Mouse (Mus musculus): ENCODE measurements around the gene Lrsam1. TPM values are rescaled to one million over a fixed set of nuclear protein-coding genes. Genes with fewer than 3 reads are reported as not detected.

The Lrsam1 gene
- total RNA-seq, 1 experiment = 16.7 TPM

DNA sequence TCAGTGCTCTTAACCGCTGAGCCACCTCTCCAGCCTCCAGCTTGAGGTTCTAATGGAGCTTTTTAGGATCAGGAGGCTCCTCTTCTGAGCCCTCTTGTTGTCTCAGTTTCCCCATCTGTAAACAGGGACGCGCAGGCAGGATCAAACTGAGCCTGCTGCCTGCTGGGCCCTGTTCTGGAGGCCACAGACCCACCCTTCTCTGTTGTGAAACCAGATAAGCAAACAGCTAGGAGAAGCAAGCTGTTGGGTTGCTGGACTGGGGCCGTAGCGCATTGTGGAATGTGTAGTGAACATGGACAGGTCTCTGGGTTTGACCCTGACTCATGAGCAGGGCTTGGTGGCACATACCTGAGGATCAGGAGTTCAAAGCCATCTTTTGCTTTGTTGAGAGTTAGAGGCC lies 56.8 kb downstream of the Lrsam1 start:
- DNase-seq (ENCODE audit: low read depth, low spot score) = no peak
- TF ChIP-seq MAFK (IDR thresholded peaks at IDR 0.05; ENCODE audit: insufficient read depth, low read depth, low read length) (no peak), ZNF384 (IDR thresholded peaks at IDR 0.05; ENCODE audit: low read depth, low read length) (no peak)
- no peaks in the 10 kb centered on the region for H3K9me3 ChIP-seq (ENCODE audit: control insufficient read depth, insufficient read depth, low read depth, low read length)
- no peak overlapping the region for H3K9ac ChIP-seq (ENCODE audit: insufficient read depth, low read depth, low read length, poor library complexity, severe bottlenecking)
- in situ Hi-C loops (cut with MboI; ENCODE audit: low sequenced_read_pairs in 2 of 2, unreplicated experiment in 2 of 2) = no loop called here
- H3K36me3 ChIP-seq (ENCODE audit: control insufficient read depth, insufficient read depth, low read length, poor library complexity, severe bottlenecking) = no peaks in the 10 kb centered on the region; the same call in 1 of the 2 replicates
- peaks cover 20 to 47% of the 10 kb centered on the region in 2 experiments for H3K4me1 ChIP-seq (ENCODE audit: control insufficient read depth in 2 of 2, insufficient read depth in 2 of 2, low read length in 2 of 2, poor library complexity in 1 of 2)
- no peak overlapping the region for H3K27ac ChIP-seq (ENCODE audit: insufficient read depth, low read depth, low read length, poor library complexity, severe bottlenecking)
- no peak overlapping the region for H3K4me3 ChIP-seq (ENCODE audit: insufficient read depth in 1 of 2, low read depth in 1 of 2, low read length in 2 of 2, poor library complexity in 1 of 2, severe bottlenecking in 1 of 2)

DNA sequence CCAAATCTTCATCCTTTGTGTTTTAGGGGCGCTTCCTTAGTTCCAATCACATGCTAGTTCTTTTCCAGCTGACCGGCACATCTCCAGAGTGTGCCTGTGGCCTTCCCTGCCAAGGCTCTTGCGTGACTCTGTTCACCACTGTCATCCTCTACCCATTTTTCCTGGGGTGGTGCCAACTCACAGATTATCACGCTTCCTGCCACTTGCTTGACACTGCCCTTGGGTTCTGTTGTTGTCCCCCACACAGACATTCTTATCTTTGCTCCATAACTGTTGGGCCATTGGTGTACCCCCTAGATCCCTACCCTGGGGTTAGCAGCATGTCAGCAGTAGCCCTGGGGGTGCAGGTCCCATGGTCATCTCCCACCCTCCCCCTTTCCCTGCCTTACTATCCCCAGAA lies 57.9 kb downstream of the Lrsam1 start:
- peaks cover 19 to 39% of the 10 kb centered on the region in 2 experiments for H3K4me1 ChIP-seq (ENCODE audit: control insufficient read depth in 2 of 2, insufficient read depth in 2 of 2, low read length in 2 of 2, poor library complexity in 1 of 2)
- no peak overlapping the region for H3K9ac ChIP-seq (ENCODE audit: insufficient read depth, low read depth, low read length, poor library complexity, severe bottlenecking)
- TF ChIP-seq CHD2 (IDR thresholded peaks at IDR 0.05; ENCODE audit: low read depth, low read length) (no peak), ZC3H11A (IDR thresholded peaks at IDR 0.05; ENCODE audit: borderline replicate concordance, low read depth, low read length) (no peak), ZNF384 (IDR thresholded peaks at IDR 0.05; ENCODE audit: low read depth, low read length) (no peak), MAFK (IDR thresholded peaks at IDR 0.05; ENCODE audit: insufficient read depth, low read depth, low read length) (no peak), HCFC1 (IDR thresholded peaks at IDR 0.05; ENCODE audit: borderline replicate concordance, insufficient read depth, low read length) (no peak)
- H3K36me3 ChIP-seq (ENCODE audit: control insufficient read depth, insufficient read depth, low read length, poor library complexity, severe bottlenecking) = no peaks in the 10 kb centered on the region; the same call in 1 of the 2 replicates
- DNase-seq (ENCODE audit: low read depth, low spot score) = no peak
- no peak overlapping the region for H3K4me3 ChIP-seq (ENCODE audit: insufficient read depth in 1 of 2, low read depth in 1 of 2, low read length in 2 of 2, poor library complexity in 1 of 2, severe bottlenecking in 1 of 2)
- H3K9me3 ChIP-seq (ENCODE audit: control insufficient read depth, insufficient read depth, low read depth, low read length) = no peaks in the 10 kb centered on the region
- no peak overlapping the region for H3K27ac ChIP-seq (ENCODE audit: insufficient read depth, low read depth, low read length, poor library complexity, severe bottlenecking)
- in situ Hi-C loops (cut with MboI; ENCODE audit: low sequenced_read_pairs in 2 of 2, unreplicated experiment in 2 of 2) = no loop called here

DNA sequence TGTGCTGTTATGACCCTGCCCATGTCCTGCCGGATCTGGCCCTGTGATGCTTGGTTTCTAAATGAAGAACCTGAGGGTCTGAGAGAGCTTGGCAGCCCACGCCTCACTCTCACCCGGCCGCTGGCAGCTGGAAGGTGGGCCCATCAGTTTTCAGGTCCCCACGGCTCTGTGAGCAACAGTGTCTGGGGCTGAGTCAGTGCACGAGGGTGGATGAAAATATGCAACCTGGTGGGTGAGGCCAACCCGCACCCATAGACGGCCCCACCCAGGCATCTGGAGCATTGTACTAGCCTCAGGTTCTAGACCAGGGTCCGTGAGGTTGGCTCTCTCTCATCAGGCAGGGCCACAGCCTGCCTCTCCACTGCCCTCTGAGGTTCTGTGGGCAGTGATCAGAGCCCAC lies 59.3 kb downstream of the Lrsam1 start:
- no peak overlapping the region for H3K9ac ChIP-seq (ENCODE audit: insufficient read depth, low read depth, low read length, poor library complexity, severe bottlenecking)
- no peak overlapping the region for H3K4me3 ChIP-seq (ENCODE audit: insufficient read depth in 1 of 2, low read depth in 1 of 2, low read length in 2 of 2, poor library complexity in 1 of 2, severe bottlenecking in 1 of 2)
- H3K27ac ChIP-seq (ENCODE audit: insufficient read depth, low read depth, low read length, poor library complexity, severe bottlenecking) = no peak overlapping the region
- peaks cover 19 to 46% of the 10 kb centered on the region in 2 experiments; a peak in 3 of 4 replicates for H3K4me1 ChIP-seq (ENCODE audit: control insufficient read depth in 2 of 2, insufficient read depth in 2 of 2, low read length in 2 of 2, poor library complexity in 1 of 2)
- in situ Hi-C loops (cut with MboI; ENCODE audit: low sequenced_read_pairs in 2 of 2, unreplicated experiment in 2 of 2) = no loop called here
- TF ChIP-seq ZNF384 (IDR thresholded peaks at IDR 0.05; ENCODE audit: low read depth, low read length) (no peak), CHD2 (IDR thresholded peaks at IDR 0.05; ENCODE audit: low read depth, low read length) (no peak), ZC3H11A (IDR thresholded peaks at IDR 0.05; ENCODE audit: borderline replicate concordance, low read depth, low read length) (no peak), MAFK (IDR thresholded peaks at IDR 0.05; ENCODE audit: insufficient read depth, low read depth, low read length) (no peak), HCFC1 (IDR thresholded peaks at IDR 0.05; ENCODE audit: borderline replicate concordance, insufficient read depth, low read length) (no peak)
- H3K9me3 ChIP-seq (ENCODE audit: control insufficient read depth, insufficient read depth, low read depth, low read length) = no peaks in the 10 kb centered on the region
- DNase-seq (ENCODE audit: low read depth, low spot score) = no peak
- no peaks in the 10 kb centered on the region; the same call in 1 of the 2 replicates for H3K36me3 ChIP-seq (ENCODE audit: control insufficient read depth, insufficient read depth, low read length, poor library complexity, severe bottlenecking)

DNA sequence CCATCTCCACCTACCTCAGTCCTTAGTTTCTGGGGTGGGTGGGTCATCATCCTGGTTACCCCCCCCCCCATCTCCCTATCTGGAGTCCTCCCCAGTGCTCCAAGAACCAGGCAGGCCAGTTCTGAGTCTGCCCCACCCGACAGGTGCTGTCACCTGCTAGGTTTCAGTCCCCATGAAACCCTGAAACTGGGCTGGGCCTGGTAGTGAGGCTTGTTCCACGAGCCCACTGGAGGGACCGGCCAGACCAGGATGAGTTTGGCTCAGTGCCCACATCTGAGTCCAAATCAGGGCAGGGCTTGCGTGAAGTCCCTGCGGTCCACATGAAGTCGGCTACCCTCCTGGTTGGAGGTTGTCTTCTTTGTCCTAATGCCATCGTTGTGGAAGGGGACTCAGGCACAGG lies 62.4 kb downstream of the Lrsam1 start:
- H3K36me3 ChIP-seq (ENCODE audit: control insufficient read depth, insufficient read depth, low read length, poor library complexity, severe bottlenecking) = no peaks in the 10 kb centered on the region
- no peak overlapping the region for H3K27ac ChIP-seq (ENCODE audit: insufficient read depth, low read depth, low read length, poor library complexity, severe bottlenecking)
- peaks cover 13 to 38% of the 10 kb centered on the region in 2 experiments; a peak in 3 of 4 replicates for H3K4me1 ChIP-seq (ENCODE audit: control insufficient read depth in 2 of 2, insufficient read depth in 2 of 2, low read length in 2 of 2, poor library complexity in 1 of 2)
- in situ Hi-C loops (cut with MboI; ENCODE audit: low sequenced_read_pairs in 2 of 2, unreplicated experiment in 2 of 2) = no loop called here
- H3K9ac ChIP-seq (ENCODE audit: insufficient read depth, low read depth, low read length, poor library complexity, severe bottlenecking) = no peak overlapping the region
- no peak overlapping the region for H3K4me3 ChIP-seq (ENCODE audit: insufficient read depth in 1 of 2, low read depth in 1 of 2, low read length in 2 of 2, poor library complexity in 1 of 2, severe bottlenecking in 1 of 2)
- no peaks in the 10 kb centered on the region for H3K9me3 ChIP-seq (ENCODE audit: control insufficient read depth, insufficient read depth, low read depth, low read length)
- no peak for DNase-seq (ENCODE audit: low read depth, low spot score)
- no peak for TF ChIP-seq HCFC1 (IDR thresholded peaks at IDR 0.05; ENCODE audit: borderline replicate concordance, insufficient read depth, low read length)
- no peak for TF ChIP-seq ZNF384 (IDR thresholded peaks at IDR 0.05; ENCODE audit: low read depth, low read length)
- TF ChIP-seq CHD2 (IDR thresholded peaks at IDR 0.05; ENCODE audit: low read depth, low read length) = no peak
- TF ChIP-seq MAFK (IDR thresholded peaks at IDR 0.05; ENCODE audit: insufficient read depth, low read depth, low read length) = no peak
- TF ChIP-seq ZC3H11A (IDR thresholded peaks at IDR 0.05; ENCODE audit: borderline replicate concordance, low read depth, low read length) = no peak
